Mouse (Mus musculus) CD4-positive, CD25-positive, alpha-beta regulatory T cell, adult 4 months (primary cell): ENCODE data around the gene Mrgprg. TPM values are rescaled to one million over a fixed set of nuclear protein-coding genes. Genes with fewer than 3 reads are reported as not detected.

Experiments
- polyA plus RNA-seq, 2 experiments: library from polyadenylated mRNA; unstranded; fragments of 100-300 nt; shearing (Covaris generic); gene quantifications; one replicate each; pipeline ENCODE4 v1.2.1; 2017

The Mrgprg gene
- polyA plus RNA-seq, 2 experiments from 2014 or later: not detected

Other genes starting within 250 kb of the Mrgprg start
- 100 to 1,000 TPM; 288 to 395 TPM for gene Nap1l4, start 217.9 kb downstream of the Mrgprg start, polyA plus RNA-seq
- 10 to 100 TPM; 29.5 to 51.5 TPM for gene Cars, start 166.9 kb downstream of the Mrgprg start, polyA plus RNA-seq
- gene Tnfrsf26, start 138.3 kb downstream of the Mrgprg start, polyA plus RNA-seq: 100 to 1,000 TPM; 111 to 143 TPM
- 10 to 100 TPM; 17.4 to 22.8 TPM for gene Tnfrsf22, start 117.3 kb downstream of the Mrgprg start, polyA plus RNA-seq
- 1 to 10 TPM; 2.6 to 4.3 TPM for gene Tnfrsf23, start 81.1 kb downstream of the Mrgprg start, polyA plus RNA-seq
- gene Osbpl5, start 10.0 kb downstream of the Mrgprg start, polyA plus RNA-seq: 10 to 100 TPM; 17.2 to 31.0 TPM
- 10 to 100 TPM in 1 of 2 experiments, 1 to 10 TPM in 1; 5.7 to 11.7 TPM for gene Mrgpre, start 17.5 kb upstream of the Mrgprg start, polyA plus RNA-seq
- 10 to 100 TPM; 20.7 to 28.5 TPM for gene Nadsyn1, start 55.9 kb upstream of the Mrgprg start, polyA plus RNA-seq
- 10 to 100 TPM; 47.4 to 52.1 TPM for gene Dhcr7, start 56.2 kb upstream of the Mrgprg start, polyA plus RNA-seq
- not detected for gene Gm498, start 99.8 kb upstream of the Mrgprg start, polyA plus RNA-seq
- gene Shank2, start 234.9 kb upstream of the Mrgprg start, polyA plus RNA-seq: under 1 TPM in 1 of 2 experiments, not detected in 1; 0.05 TPM